Mouse (Mus musculus) left cerebral cortex, postnatal 4 days (tissue): Measurements from ENCODE around the gene Etl4. TPM values are rescaled to one million over a fixed set of nuclear protein-coding genes. Genes with fewer than 3 reads are reported as not detected.
"Not testable (repeated sequence)": the region's sequence is repeated elsewhere in the genome, so short reads cannot be mapped to it uniquely, and the experiment has no call there.

Experiments
- DNase-seq: peaks from one replicate; pipeline ENCODE4 v3.0.0-alpha.2; 2022
- intact Hi-C: fragments of 180-260 bp; cut with DNase I; formaldehyde crosslinking; loops from one replicate; pipeline ENCODE4 v1.15.1; 2025
- total RNA-seq, 2 experiments: library from RNA; stranded (reverse); gene quantifications; 2 replicates each; pipeline ENCODE4 v1.2.3; 2021

Etl4 gene
- total RNA-seq, 2 experiments from 2014 or later, result 36.7 to 44.8 TPM

GRCm38 (mm10) chr2:20145368-20145767 is 235.8 kb downstream of the Etl4 start:
- intact Hi-C loops, result no loop called here

DNA sequence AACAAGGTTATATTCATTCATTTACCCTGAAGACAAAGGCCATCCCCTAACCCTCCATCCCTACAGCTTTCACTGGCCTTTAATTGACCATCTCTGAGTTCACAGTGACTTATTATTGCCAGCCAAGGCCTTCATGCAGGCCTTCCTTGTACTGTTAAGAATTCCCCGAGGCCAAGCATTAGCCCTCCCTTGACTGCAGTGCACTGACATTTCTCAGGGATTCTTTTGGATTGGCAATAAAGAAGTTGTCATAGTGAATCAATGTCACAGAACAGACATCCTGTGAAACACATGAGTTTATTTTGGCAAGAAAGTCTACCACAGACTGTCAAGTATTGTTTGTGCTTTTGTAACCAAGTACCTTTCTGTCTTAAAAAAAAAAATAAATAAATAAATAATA is 257.5 kb downstream of the Etl4 start:
- intact Hi-C loops, result no loop called here

More at GRCm38 (mm10) chr2:20145368-20145767, 235.8 kb downstream of the Etl4 start:
- no peak for DNase-seq

DNA sequence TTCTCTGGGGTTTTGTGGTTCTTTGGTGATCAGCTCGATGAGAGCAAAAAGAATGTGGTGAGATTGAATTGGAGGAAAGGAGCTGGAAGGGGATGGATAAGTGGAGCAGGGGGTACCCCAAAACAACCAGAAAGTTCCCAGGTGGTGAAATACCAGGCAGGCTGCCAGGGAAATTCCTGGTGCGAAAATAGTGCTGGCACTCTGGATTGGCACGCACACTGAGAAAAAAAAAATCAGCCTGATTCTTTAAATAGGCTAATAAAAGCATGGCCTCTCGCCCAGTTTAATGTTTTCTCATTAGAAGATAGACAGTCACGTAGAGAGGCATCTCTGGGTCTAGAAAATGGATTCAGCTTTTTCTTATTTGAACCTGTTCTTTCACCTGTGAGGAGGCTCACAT is 258.0 kb downstream of the Etl4 start:
- peak; percentile 32 for DNase-seq
- intact Hi-C loops, result no loop called here

More for the DNA sequence above, 257.5 kb downstream of the Etl4 start:
- no peak for DNase-seq

DNA sequence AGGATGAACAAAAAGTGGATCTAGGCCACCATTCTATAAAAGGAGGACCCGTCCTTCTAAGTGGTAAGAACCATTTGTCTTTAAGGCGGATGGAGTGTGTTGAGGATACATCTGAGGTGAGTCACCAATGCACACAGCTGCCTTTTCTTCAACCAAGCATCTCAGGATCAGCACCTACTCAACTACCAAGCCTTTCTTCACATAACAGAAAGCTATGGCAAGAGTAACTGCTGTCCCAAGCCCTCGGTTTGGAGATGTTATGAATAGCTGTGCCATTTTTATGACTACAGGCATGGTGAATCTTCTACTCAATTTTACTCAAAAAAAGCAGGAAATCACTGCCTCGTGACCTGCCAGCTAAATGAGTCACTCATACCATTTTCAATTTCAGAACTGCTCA is 258.6 kb downstream of the Etl4 start:
- intact Hi-C loops, result no loop called here
- no peak for DNase-seq

GRCm38 (mm10) chr2:20176456-20177184 is 267.0 kb downstream of the Etl4 start:
- DNase-seq, intact Hi-C loops: not testable (repeated sequence)

DNA sequence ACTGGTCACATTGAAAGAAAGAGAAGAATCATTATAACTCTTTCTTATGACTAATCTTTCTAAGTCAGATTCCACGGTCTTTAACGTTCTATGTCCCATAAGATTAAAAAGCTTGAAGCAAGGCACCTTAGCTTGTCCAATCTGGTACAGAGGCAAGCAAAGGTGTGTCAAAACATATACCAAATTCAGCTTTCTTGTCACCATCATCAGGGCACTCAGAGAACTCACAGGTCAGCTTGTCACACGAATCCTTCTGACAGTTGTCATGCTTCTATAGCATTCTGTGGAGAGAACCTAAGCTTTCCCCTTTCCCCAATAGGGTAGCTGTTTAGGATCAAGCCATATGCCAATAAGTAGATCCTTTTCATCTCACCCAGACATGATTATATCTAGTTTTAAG is 267.7 kb downstream of the Etl4 start:
- DNase-seq, intact Hi-C loops: not testable (repeated sequence)

GRCm38 (mm10) chr2:20180561-20180960 is 271.0 kb downstream of the Etl4 start:
- DNase-seq, intact Hi-C loops: not testable (repeated sequence)

DNA sequence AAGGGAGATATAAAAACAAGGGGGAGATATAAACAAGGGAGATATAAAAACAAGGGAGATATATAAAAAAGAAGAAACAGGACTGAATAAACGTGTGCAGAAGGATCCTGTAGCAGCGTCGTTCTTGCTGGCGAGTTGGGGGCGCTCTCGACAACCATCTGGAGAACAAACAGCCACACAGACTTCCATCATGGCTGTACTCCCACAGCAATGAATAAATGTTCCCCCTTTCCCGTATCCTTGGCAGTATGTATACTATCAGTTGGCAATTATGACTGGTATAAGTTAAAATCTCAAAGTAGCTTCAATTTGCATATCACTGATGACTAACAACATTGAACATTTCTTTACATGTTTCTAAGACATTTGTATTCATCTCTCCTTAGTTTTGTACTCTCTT is 277.6 kb downstream of the Etl4 start:
- DNase-seq, intact Hi-C loops: not testable (repeated sequence)

DNA sequence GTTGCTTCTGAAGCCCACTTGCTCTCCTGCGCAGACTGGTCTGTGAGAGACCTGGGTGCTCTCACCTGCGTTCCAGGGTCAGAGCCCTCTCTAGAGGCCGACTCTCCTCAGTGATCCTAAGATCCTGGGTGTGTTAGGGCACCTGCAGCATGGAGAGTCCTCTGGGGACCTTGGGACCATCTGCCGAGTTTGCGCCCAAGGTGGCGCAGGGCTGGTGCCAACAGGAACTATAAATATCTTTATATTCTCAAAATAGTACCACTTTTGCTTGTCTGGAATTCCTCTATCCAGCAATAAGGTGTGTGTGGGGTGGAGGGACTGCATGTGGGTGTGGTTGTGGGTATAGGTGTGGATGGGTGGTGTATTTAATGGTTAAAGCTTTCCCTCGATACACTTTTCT is 293.4 kb downstream of the Etl4 start:
- DNase-seq, result no peak
- intact Hi-C loops, result no loop called here

DNA sequence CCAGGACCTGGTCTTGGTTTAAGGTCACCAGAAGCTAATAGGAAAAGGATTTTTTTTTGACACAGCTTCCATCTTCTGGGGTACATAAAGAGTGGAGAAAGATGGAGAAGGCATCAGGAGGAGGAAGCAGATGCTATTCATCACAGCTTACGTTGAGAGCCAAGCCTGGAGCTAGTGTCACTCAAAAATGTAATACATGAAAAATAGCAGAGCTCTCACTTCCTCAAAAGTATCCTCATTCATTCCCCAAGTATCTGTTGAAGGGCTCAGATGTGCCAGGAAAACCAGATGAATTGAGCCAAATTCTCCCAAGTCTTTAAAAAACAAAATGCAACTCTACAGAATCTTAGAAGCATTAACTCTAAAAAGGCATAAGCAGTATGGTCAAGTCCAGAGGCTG is 297.1 kb downstream of the Etl4 start:
- intact Hi-C loops, result no loop called here
- DNase-seq, result no peak

- intact Hi-C loops, result no loop called here
- no peak for DNase-seq
Observed at GRCm38 (mm10) chr2:20208683-20209194, 299.2 kb downstream of the Etl4 start.

DNA sequence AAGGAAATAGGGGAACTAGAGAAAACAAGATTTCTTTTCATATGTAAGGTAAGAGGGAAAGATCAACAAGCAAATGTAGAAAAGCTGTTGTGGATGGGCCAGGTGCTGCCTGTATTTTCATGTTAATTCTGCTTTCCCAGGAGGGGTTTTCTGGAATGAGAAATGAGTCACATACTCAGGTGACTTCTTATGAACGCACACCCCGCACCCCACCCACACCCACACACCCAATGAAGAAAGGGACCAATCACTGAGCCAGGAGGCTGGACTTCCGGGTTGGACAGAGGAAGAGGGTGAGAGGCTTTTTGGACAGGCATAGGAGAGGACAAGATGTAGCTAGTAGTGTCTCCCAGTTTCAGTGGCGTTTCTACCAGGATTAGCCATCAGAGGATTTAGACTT is 299.8 kb downstream of the Etl4 start:
- intact Hi-C loops, result no loop called here
- no peak for DNase-seq

DNA sequence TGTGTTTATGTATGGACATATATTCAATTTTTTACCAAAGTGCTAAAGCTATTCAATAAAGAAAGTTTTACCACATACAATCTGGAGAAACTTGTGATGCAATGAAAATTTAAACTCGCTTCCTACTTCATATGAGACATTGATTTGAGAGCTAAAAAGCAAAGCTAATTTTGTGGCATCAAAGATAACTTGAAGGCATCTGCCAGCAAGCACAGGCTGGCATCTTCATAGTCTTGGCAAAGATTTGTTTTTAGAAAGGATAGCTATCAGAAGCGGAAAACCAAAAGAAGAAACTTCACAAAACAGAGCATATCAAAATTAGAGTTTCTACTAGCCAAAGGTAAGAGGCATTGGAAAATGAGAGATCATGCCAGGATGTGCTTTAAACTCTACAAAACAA is 306.7 kb downstream of the Etl4 start:
- DNase-seq, result no peak

DNA sequence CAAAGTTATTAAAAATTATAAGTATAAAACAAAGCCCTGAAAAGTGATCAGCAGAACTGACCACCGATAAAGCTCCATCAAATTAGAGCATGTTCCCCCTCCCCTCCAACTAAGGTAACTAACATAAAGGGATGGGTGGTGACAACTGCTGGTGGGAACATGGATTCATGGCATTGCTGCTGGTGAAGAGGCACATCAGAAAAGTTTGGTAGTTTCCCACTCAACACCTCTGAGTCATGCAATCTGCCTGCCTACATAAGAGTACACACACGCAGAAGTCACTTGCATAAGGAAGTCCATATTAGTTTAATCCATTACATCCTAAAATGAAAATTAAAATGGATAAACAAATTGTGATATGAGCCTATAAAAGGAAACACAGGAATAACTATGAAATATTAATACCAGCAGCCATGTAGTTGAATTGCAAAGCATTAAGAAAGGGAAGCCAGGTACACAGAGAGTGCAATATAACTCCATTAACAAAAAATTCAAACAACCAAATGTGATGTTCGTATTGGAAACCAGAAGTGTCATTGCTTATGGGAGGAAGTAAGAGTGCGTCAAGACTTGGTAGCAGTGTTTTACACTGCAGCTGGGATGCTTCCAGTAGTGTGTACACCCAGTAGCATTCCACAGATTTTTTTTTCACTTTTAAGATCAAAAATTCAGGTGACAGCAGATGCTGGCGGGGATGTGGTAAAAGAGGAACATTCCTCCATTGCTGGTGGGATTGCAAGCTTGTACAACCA is 307.3 kb downstream of the Etl4 start:
- no peak for DNase-seq

More for the DNA sequence above, 306.7 kb downstream of the Etl4 start:
- intact Hi-C loops, result no loop called here

DNA sequence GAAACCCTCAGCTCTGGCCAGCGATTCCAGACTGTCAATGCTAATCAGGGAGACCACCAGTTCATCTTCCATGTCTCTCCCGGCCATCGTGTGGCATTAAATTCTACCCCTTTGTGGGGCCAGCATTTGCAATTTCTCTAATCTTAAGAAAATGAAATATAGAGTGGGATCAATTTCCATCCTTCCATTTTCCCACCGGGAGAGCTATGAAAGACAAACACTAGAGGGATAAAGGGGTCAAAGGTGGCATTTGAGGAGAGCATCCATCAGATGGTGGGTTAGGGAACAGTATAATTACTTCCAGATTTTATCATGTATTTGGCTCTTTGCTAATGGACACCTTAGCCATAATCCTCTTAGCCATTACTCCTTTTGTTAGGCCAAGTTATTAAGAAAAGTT is 321.8 kb downstream of the Etl4 start:
- intact Hi-C loops, result no loop called here
- no peak for DNase-seq

More for the DNA sequence above, 307.3 kb downstream of the Etl4 start:
- intact Hi-C loops, result no loop called here

DNA sequence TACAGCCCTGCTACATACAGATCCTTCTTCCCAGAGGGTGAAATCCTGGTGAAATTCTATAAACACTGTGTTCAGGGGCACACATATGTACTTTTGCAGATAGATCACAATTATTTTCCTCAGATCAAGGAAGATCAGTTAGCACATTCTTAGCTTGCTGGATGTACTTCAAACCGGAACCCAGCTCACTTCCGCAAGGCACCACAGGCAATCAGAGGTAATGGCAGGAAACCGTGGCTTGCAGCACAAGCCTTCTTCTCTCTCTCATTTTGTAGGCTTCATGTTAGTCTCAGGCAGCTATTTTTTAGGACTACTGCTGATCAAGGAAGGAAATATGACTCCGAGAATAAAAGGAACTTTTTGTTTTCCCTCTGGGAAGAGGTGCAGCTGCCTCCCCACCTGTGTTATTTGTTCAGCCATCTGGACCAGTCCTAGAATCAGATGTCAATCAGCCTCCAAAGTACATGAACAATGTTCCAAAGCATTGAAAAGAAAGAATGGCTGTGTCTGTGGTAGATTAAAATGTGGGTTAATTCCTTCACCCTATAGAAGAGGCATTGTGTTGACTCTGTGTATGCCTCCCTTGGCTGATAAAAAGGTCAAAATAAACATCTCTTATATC is 338.6 kb downstream of the Etl4 start:
- DNase-seq, result no peak
- intact Hi-C loops, result no loop called here

GRCm38 (mm10) chr2:20249403-20249802 is 339.8 kb downstream of the Etl4 start:
- intact Hi-C loops, result no loop called here
- peak; percentile 1 for DNase-seq

- intact Hi-C loops, result no loop called here
- DNase-seq, result peak; percentile 61
Observed at GRCm38 (mm10) chr2:20276124-20276523, 366.5 kb downstream of the Etl4 start.

DNA sequence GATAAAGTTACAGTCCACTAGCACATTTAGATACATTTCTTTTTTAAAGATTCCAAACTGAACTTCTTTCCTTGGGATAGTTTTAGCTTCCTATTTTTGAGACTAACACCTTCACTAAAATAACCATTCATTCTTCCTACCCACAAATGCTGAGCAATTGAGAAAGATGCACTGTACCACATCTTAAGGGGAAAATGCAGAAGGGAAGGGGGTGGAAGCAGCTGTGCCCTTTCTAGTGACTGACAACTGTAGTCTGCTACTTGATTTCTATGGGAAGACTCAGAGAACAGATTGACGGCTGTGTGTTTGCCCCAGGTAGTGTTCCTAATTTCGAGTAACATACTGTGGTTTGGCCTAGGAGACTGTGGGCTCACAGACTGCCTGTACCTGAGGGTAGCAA is 372.3 kb downstream of the Etl4 start:
- DNase-seq, result no peak
- intact Hi-C loops, result no loop called here

DNA sequence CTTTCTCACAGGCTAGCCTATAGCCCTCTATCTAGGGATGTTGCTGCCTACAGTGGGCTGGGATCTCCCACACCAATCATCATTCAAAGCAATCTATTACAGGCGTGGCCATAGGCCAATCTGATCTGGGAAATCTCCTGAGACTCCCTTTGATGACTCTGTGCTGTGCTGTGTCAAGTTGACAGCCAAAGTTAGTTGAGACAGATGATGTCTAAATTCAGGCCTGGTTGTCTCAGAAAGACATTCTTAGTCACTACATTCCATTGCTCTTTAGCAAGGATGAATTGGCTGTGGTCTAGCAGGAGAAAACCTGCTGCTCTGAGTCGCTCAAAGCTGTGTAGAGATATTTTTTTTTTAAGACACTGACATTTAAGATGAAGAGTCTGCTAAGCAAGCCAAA is 374.8 kb downstream of the Etl4 start:
- DNase-seq, result no peak
- intact Hi-C loops, result no loop called here

DNA sequence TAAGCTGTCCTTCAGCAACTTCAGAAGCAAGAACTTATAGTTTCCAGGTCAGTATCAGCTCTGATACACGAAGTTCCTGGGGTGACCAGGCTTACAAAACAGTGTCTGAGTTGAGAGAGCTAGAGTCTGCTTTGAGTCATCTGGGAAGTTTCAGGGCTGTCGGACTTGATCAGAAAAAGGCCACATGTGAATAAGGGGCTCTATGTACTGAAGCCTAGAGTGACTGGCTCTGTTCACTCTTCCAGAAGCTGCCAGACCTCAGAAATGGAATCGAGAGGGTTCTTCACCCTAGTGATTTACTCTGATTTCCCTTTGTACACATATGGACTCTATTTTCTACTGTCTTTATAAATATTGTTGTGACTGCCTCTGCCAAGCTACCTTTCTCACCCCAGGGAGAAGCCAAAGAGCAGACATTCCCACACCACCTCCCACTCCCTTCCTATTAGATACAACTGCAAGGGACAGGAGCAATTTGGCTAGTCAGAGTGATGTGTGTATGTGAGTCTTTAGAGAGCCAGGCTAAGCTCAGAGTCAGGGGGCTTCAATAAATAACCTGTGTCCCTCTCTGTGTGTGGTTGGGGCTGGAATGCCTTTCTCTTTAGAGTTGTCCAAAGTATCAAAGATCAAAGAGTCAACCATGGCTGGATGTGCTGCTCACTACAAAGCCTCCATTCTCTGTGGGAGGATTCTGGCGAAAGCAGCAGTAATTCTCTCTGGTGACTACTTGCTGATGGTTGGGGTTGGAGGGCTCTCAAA is 381.6 kb downstream of the Etl4 start:
- intact Hi-C loops, result no loop called here
- DNase-seq, result no peak
